Mouse (Mus musculus) intestine, postnatal 0 days (tissue): ENCODE measurements around the gene Zfp423. TPM values are rescaled to one million over a fixed set of nuclear protein-coding genes. Genes with fewer than 3 reads are reported as not detected.

Source experiments
- ATAC-seq: fragments of 200-750 bp; cut with Nextera tagmentation; 2 replicates; pipeline ENCODE4 v1.8.0; 2017; ENCODE audit warnings: mild to moderate bottlenecking, moderate TSS enrichment, moderate library complexity
- H3K27ac ChIP-seq: fragments of 300-500 bp; sonication (generic); 2 replicates; pipeline ENCODE4 v1.5.1; 2014; ENCODE audit warnings: mild to moderate bottlenecking, low read depth, low read length, moderate library complexity
- H3K27me3 ChIP-seq: fragments of 300-500 bp; sonication (generic); replicated peaks from 2 replicates; pipeline ENCODE4 v1.6.1; 2014; ENCODE audit warnings: low read length, mixed read lengths; ENCODE audit not compliant: control insufficient read depth, insufficient read depth
- H3K36me3 ChIP-seq: fragments of 300-500 bp; sonication (generic); 2 replicates; pipeline ENCODE4 v1.6.1; 2014; ENCODE audit warnings: mild to moderate bottlenecking, moderate library complexity; ENCODE audit not compliant: control insufficient read depth, insufficient read depth
- H3K4me1 ChIP-seq: fragments of 300-500 bp; sonication (generic); replicated peaks from 2 replicates; pipeline ENCODE4 v1.6.1; 2014; ENCODE audit warnings: antibody characterized with exemption, low read length, mixed read lengths; ENCODE audit not compliant: control insufficient read depth, insufficient read depth
- H3K4me2 ChIP-seq: fragments of 300-500 bp; sonication (generic); replicated peaks from 2 replicates; pipeline ENCODE4 v1.6.1; 2014; ENCODE audit warnings: low read depth, mild to moderate bottlenecking, moderate library complexity
- H3K4me3 ChIP-seq: fragments of 300-500 bp; sonication (generic); 2 replicates; pipeline ENCODE4 v1.5.1; 2014; ENCODE audit warnings: low read depth, low read length
- H3K9ac ChIP-seq: fragments of 300-500 bp; sonication (generic); 2 replicates; pipeline ENCODE4 v1.6.1; 2014; ENCODE audit warnings: mild to moderate bottlenecking, low read depth, low read length
- H3K9me3 ChIP-seq: fragments of 300-500 bp; sonication (generic); 2 replicates; pipeline ENCODE4 v1.6.1; 2016; ENCODE audit warnings: mixed run types; ENCODE audit not compliant: control insufficient read depth
- CTCF ChIP-seq: sonication (generic); IDR thresholded peaks from 2 replicates; pipeline ENCODE4 v1.5.1; 2016; ENCODE audit warnings: low read depth, mild to moderate bottlenecking, control low read depth, antibody characterized with exemption, moderate library complexity
- WGBS: fragments of 180-500 bp; shearing (Covaris S2); extraction: QIAGEN DNeasy Blood & Tissue Kit; methylation state at CpG from one replicate; pipeline ENCODE4 v1.1.7; 2014; 5-methylcytosine and 5-hydroxymethylcytosine counted together
- polyA plus RNA-seq: library from polyadenylated mRNA; unstranded; fragments of >200 nt; fragmentation: Nextera tagmentation; extraction: Ambion mirVana; gene quantifications from 2 replicates; pipeline ENCODE4 v1.2.1, GENCODE M21; 2015

Gene Zfp423
- polyA plus RNA-seq, 1 experiment from 2014 or later = 1.6 TPM

DNA sequence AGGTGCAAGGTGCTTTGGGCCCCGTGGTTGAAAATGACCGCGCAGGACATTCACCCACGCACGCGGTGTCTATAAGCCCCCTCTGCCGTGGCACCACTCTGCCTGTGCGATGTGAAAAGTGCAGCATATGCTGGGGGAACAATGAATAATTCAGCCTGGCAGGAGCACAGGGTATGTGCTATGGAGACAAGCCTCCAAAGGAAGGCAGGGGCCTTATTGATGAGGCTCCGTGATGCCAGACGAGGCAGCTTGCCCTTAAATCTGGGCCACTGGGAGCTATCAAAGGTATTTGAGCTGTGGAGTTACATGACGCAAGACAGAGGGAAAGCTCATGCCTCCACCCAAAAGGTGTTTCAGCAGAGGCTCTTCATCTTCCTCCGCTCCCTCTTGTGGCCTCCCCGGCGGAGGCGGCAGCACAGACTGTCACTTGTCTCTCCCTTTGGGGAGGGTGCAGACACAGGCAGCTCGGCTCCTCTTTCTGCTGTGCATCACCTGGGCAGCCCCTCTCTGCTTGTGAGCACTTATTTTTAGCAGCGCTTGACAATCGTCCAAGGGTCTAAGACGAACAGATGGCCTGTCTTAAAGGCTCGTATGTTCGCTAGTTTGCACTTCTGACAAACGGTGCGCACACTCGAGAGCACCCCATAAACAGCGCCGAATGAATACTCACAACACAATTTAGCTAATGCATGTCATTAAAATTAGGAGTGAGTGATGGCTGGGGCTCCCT lies 291.3 kb downstream of the Zfp423 start:
- H3K4me1 ChIP-seq = no peaks in the 10 kb centered on the region

DNA sequence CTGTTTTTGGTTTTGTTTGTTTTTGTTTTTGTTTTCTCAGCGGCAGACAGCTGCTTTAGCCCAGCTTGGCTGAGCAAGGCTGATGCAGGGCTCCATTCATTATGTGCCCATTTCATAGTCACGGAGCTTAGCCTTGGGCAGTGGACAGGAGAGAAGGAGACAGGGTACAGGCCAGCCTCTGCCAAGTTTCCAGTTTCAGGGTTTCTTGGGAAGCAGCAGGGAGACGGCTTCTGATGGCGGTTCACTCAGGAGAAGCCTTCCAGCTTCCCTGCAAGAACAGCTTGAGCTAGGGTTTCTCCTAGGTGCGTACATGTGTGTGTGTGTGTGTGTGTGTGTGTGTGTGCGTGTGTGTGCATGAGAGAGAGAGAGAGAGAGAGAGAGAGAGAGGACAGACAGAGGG lies 292.1 kb downstream of the Zfp423 start:
- TF ChIP-seq CTCF = no peak
- H3K4me1 ChIP-seq = no peaks in the 10 kb centered on the region
- no peak overlapping the region for H3K27ac ChIP-seq
- peaks cover 17% of the 10 kb centered on the region for H3K27me3 ChIP-seq
- no peak overlapping the region for H3K9ac ChIP-seq
- no peak overlapping the region for H3K4me2 ChIP-seq
- H3K36me3 ChIP-seq = no peaks in the 10 kb centered on the region
- no peak overlapping the region for H3K4me3 ChIP-seq
- no peaks in the 10 kb centered on the region for H3K9me3 ChIP-seq
- 90% methylated on average over 6 of the region's 6 CpGs for WGBS
- no peak for ATAC-seq

More for the DNA sequence above, 291.3 kb downstream of the Zfp423 start:
- TF ChIP-seq CTCF = no peak
- no peak overlapping the region for H3K27ac ChIP-seq
- no peaks in the 10 kb centered on the region for H3K36me3 ChIP-seq
- 80% methylated on average over 26 of the region's 26 CpGs for WGBS
- H3K9me3 ChIP-seq = no peaks in the 10 kb centered on the region
- no peak for ATAC-seq
- H3K4me3 ChIP-seq = no peak overlapping the region
- H3K9ac ChIP-seq = no peak overlapping the region
- peaks cover 9% of the 10 kb centered on the region for H3K27me3 ChIP-seq
- no peak overlapping the region for H3K4me2 ChIP-seq

DNA sequence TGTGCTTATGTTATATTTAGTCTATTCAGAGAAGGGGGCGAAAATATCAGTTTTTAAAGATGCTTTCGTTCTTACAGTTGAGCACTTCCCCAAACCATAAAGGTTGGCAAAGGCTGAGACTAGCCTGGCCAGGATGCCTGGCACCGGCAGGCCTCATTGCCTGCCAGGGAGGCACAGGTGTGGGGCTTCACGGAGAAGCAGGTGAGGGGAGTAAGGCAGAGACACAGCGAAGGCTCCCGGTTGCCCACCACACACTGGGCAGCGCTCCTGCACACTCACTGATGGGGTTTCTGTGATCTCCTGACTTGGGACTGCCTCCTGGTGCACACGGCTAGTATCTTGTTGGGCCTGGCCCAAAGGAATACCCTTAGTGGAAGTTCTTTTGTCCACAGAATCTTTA lies 294.1 kb downstream of the Zfp423 start:
- H3K9ac ChIP-seq = no peak overlapping the region
- no peak for TF ChIP-seq CTCF
- H3K36me3 ChIP-seq = no peaks in the 10 kb centered on the region
- H3K27ac ChIP-seq = no peak overlapping the region
- no peaks in the 10 kb centered on the region for H3K4me1 ChIP-seq
- no peak overlapping the region for H3K4me3 ChIP-seq
- H3K4me2 ChIP-seq = no peak overlapping the region
- H3K27me3 ChIP-seq = peaks cover 31% of the 10 kb centered on the region
- WGBS = 90% methylated on average over 8 of the region's 8 CpGs
- no peak for ATAC-seq
- no peaks in the 10 kb centered on the region for H3K9me3 ChIP-seq

DNA sequence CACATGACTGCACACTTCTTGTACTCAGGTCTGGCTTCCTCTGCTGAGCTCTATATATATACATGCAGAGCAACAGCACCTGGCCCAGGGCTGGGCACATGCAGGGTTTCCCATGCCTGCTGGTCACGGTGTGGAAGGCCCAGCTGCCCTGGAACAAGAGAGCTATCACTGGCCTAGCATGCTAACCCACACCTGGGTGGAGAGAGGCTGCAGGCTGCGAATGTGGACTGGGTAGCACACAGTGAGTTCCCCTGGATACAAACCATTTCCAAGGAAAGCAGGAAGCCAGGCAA lies 295.2 kb downstream of the Zfp423 start:
- no peaks in the 10 kb centered on the region for H3K36me3 ChIP-seq
- 82% methylated on average over 2 of the region's 2 CpGs for WGBS
- H3K9me3 ChIP-seq = no peaks in the 10 kb centered on the region
- H3K4me2 ChIP-seq = no peak overlapping the region
- no peak overlapping the region for H3K9ac ChIP-seq
- TF ChIP-seq CTCF = no peak
- H3K4me1 ChIP-seq = no peaks in the 10 kb centered on the region
- no peak for ATAC-seq
- no peak overlapping the region for H3K4me3 ChIP-seq
- H3K27me3 ChIP-seq = peaks cover 41% of the 10 kb centered on the region
- no peak overlapping the region for H3K27ac ChIP-seq

DNA sequence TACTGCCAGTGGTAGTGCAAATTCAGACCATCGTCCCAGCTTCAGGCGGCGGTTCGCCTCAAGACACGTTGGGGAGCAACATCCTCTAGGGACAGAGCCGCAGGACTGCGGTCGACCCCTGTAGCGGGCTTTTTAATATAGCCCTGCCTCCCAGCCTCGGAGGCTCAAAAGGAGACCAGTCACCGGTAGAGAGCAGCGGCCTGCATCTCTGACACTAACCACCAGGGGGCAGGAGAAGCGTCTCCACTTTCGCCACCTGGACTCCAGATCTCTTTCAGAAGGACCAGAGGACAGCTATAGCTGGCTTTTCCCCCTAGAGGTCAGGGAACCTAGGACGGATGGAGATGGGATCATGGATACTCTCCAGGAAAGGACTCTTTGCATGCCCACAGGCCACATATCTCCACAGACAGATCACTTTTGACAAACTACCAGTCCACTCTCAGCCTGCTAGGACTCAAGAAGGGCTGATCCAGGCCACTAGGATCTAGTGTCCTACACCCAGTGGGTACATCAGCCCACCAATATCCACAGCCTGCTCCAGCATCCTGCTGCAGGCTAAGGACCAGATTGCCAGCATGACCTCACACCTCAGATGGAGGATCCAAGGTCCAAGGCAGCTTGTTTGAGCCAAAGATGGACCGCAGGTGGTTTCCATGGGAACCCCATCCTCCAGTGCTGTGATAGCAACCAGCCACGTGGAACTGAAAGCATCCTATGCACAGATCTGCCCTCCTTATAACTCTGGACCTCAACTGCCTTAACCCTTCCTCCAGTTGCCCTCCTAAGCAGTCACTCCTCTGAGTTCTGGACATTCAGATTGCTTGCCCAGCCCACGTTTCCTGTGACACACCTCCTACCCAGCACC lies 295.8 kb downstream of the Zfp423 start:
- Histone ChIP-seq H3K4me2 (peak overlapping the region; percentile 51), H3K9me3 (no peaks in the 10 kb centered on the region), H3K9ac (no peak overlapping the region), H3K27ac (no peak overlapping the region), H3K4me1 (no peaks in the 10 kb centered on the region), H3K36me3 (no peaks in the 10 kb centered on the region), H3K4me3 (peak overlapping the region; percentile 11; the same call in 1 of the 2 replicates), H3K27me3 (peaks cover 45% of the 10 kb centered on the region)
- ATAC-seq = no peak
- WGBS = 14% methylated on average over 18 of the region's 18 CpGs
- peak; percentile 86 for TF ChIP-seq CTCF

DNA sequence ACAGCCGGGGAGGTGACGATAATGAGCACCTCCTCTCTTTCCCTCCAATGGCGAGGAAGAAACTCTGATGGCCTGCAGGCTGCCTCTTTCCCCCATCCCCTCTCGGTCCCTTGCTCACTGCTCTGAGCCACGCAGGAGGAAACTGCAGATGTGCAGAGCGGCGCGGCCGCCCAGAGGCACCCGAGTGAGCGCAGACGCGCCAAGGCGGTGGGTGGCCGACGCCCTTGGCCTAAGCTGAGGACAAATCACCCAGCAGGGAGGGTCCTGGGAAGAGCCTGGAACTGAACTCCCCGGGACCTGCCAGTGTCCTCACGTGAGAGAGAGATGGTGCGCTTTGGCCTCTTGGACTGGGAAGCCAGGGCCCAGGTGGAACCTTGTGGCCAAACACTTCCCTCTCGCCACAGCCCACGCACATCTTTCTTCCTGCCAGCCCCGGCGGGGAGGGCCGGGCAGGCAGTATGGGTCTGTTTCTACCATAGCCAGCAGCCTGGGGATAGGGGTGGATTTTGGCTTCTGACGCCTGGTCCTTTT lies 296.5 kb downstream of the Zfp423 start:
- Histone ChIP-seq H3K9me3 (no peaks in the 10 kb centered on the region), H3K4me3 (peak overlapping the region; percentile 11; the same call in 1 of the 2 replicates), H3K4me1 (no peaks in the 10 kb centered on the region), H3K4me2 (peak overlapping the region; percentile 51), H3K27ac (no peak overlapping the region), H3K36me3 (no peaks in the 10 kb centered on the region), H3K9ac (no peak overlapping the region), H3K27me3 (peaks cover 45% of the 10 kb centered on the region)
- TF ChIP-seq CTCF = no peak
- no peak for ATAC-seq
- 6% methylated on average over 25 of the region's 25 CpGs for WGBS
